Mouse (Mus musculus) v-Abl transformed pro-B cells (cell line): ENCODE measurements at regions not wholly inside any gene's neighbourhood (a gene's known extent, or its start where the extent isn't known, plus 50 kb on each side); places are given as distances from the start of the nearest gene placed in this dataset.

Experiments
- in situ Hi-C, 2 experiments: fragments of 400-800 bp; cut with MboI; formaldehyde crosslinking; loops; one replicate each; pipeline ENCODE4 v1.15.1; 2025; ENCODE audit not compliant: unreplicated experiment in 2 of 2

- in situ Hi-C loops = no loop called here
Observed at GRCm38 (mm10) chr5:39855685-39856615, 100.7 kb upstream of the Hs3st1 start.

- in situ Hi-C loops = no loop called here
Observed at GRCm38 (mm10) chr5:39847187-39847586, 91.9 kb upstream of the Hs3st1 start.

GRCm38 (mm10) chr5:39841186-39841585, 85.9 kb upstream of the Hs3st1 start:
- in situ Hi-C loops = no loop called here

GRCm38 (mm10) chr5:39840576-39840975, 85.3 kb upstream of the Hs3st1 start:
- in situ Hi-C loops = no loop called here

- in situ Hi-C loops = no loop called here
Observed at GRCm38 (mm10) chr5:39832565-39832964, 77.3 kb upstream of the Hs3st1 start.

GRCm38 (mm10) chr5:39824680-39825079, 69.4 kb upstream of the Hs3st1 start:
- in situ Hi-C loops = no loop called here

- in situ Hi-C loops = no loop called here
Observed at GRCm38 (mm10) chr5:39806643-39807042, 51.4 kb upstream of the Hs3st1 start.
